Mouse (Mus musculus) ZHBTc4 (cell line): ENCODE measurements around the gene Coq2.
A peak's percentile ranks its signal among the peaks of the same experiment; 100 is the strongest.

Source experiments
- DNase-seq: peaks from one replicate; pipeline ENCODE4 v3.0.0-alpha.2; 2011; ENCODE audit warnings: low read depth, low spot score

The Coq2 gene

GRCm38 (mm10) chr5:100663011-100663410 lies 11.9 kb downstream of the Coq2 start:
- no peak for DNase-seq

GRCm38 (mm10) chr5:100658460-100658859 lies 16.5 kb downstream of the Coq2 start:
- DNase-seq, result peak; percentile 68

GRCm38 (mm10) chr5:100656352-100656751 lies 18.6 kb downstream of the Coq2 start:
- DNase-seq, result no peak

- no peak for DNase-seq
Measured at GRCm38 (mm10) chr5:100652327-100652726, 22.6 kb downstream of the Coq2 start.

GRCm38 (mm10) chr5:100651486-100651885 lies 23.5 kb downstream of the Coq2 start:
- no peak for DNase-seq

GRCm38 (mm10) chr5:100650969-100651368 lies 24.0 kb downstream of the Coq2 start:
- DNase-seq, result no peak

- no peak for DNase-seq
Measured at GRCm38 (mm10) chr5:100648546-100648945, 26.4 kb downstream of the Coq2 start.

GRCm38 (mm10) chr5:100648046-100648445 lies 26.9 kb downstream of the Coq2 start:
- no peak for DNase-seq

- no peak for DNase-seq
Measured at GRCm38 (mm10) chr5:100646558-100646957, 28.4 kb downstream of the Coq2 start.

- DNase-seq, result no peak
Measured at GRCm38 (mm10) chr5:100643991-100644535, 30.9 kb downstream of the Coq2 start.

- DNase-seq, result no peak
Measured at GRCm38 (mm10) chr5:100643253-100643990, 31.5 kb downstream of the Coq2 start.

GRCm38 (mm10) chr5:100642316-100642715 lies 32.6 kb downstream of the Coq2 start:
- no peak for DNase-seq

GRCm38 (mm10) chr5:100638483-100638882 lies 36.5 kb downstream of the Coq2 start:
- no peak for DNase-seq

- no peak for DNase-seq
Measured at GRCm38 (mm10) chr5:100636794-100637544, 38.0 kb downstream of the Coq2 start.

- DNase-seq, result no peak
Measured at GRCm38 (mm10) chr5:100635908-100636307, 39.0 kb downstream of the Coq2 start.

GRCm38 (mm10) chr5:100634885-100635478 lies 40.0 kb downstream of the Coq2 start:
- DNase-seq, result no peak

GRCm38 (mm10) chr5:100632540-100633129 lies 42.3 kb downstream of the Coq2 start:
- no peak for DNase-seq

- DNase-seq, result no peak
Measured at GRCm38 (mm10) chr5:100628807-100629206, 46.1 kb downstream of the Coq2 start.

- DNase-seq, result no peak
Measured at GRCm38 (mm10) chr5:100626526-100626925, 48.4 kb downstream of the Coq2 start.

GRCm38 (mm10) chr5:100624743-100625360 lies 50.1 kb downstream of the Coq2 start:
- no peak for DNase-seq

- no peak for DNase-seq
Measured at GRCm38 (mm10) chr5:100622509-100623163, 52.3 kb downstream of the Coq2 start.
